Mouse (Mus musculus) spleen, embryonic (tissue): ENCODE data around the gene Rasd2.

Source experiments
- CTCF ChIA-PET: fragments of 350-600 bp; sonication (Branson Sonifier 250); formaldehyde crosslinking; loops from one replicate; lab custom pipeline; 2022; lab: Charles Lee

The Rasd2 gene

DNA sequence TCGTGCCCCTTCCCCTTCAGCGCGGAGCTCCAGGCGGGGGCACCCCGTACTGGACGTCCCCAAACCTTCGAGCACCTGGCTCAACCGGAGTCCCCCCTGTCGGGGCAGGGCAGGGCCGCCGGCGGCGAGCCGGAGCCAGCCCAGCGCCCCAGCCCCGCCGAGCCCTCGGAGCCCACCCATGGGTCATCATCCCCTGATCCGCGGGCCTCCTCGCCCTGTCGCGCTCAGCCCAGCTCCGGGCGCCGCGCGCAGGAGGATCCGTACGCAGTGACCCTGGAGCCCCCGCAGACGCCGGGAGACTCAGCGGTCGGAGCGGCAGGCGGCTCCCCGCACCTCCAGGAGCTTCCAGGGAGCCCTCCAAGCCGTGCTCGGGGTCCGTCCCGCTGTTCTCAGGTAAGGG, at the start of gene Rasd2:
Rasd2 (plus strand) TSS at position 259 of the 400 bp plus-strand sequence.
- CTCF ChIA-PET, result no interaction called here

DNA sequence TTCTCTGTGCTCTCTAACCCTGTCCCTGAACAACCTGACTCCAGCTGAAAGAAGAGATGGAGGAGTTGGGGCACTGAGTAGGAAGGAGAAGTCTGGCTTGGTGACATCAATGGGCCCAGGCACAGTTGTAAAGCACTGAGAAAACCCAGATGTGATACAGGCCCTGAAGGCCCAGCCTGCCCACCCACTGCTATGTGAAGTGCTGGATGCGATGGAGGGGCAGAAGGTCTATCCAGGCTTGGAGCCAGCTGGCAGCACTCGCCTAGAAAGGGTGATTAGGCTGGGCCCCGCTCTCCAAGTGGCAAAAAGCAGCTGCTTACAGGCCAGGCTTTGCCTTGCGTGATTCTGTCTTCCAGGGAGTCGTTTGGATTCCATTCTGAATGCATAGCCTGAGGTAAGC, 44.4 kb upstream of the Rasd2 start:
- CTCF ChIA-PET, result no interaction called here

DNA sequence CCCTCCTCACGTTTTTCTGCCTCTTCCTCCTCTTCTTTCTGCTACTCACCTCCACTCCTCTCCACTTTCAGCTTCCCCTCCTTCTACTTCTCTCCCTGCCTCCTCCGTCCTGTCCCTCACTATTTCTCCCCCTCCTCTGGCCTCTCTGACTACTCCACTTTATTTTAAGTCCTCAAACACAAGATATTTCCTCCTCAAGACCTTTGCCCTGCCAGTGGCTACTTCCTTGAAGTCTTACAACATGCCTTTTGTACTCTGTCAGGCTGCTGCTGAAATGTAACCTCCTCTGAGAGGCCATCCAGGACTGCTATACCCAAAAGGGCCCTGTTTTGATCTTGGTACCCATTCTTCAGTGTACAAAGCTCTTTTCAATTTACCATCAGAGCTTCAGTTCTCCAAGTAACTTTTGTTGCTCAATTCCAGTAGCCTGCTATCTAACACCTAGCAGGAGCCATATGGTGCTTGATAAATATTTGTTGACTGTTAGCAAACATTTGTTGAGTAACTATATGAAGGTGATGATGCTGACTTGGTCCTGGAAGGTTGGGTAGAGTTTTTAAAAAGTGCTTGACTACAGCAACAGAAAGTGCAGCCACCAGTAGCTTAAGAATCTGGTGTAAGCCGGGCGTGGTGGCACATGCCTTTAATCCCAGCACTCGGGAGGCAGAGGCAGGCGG, 41.6 kb upstream of the Rasd2 start:
- CTCF ChIA-PET, result no interaction called here

DNA sequence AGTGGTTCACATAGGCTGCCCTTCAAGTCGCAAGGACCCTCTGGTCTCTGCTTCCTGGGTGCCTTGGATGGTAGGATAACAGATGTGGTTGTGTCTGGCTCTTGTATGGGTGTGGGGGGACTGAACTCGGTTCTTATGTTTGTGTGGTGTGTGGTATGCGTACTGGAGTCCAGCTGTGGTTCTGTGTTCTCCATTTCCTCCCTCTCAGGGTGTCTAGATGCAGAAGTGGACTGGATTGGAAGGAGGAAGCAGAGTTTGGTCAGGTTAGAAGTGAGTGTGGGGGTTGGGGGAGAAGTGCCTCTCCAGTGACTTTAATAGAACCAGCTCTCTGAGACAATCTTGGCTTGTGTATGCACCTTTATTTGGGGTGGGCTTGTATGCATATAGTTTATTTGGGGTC, 20.7 kb upstream of the Rasd2 start:
- CTCF ChIA-PET, result no interaction called here

DNA sequence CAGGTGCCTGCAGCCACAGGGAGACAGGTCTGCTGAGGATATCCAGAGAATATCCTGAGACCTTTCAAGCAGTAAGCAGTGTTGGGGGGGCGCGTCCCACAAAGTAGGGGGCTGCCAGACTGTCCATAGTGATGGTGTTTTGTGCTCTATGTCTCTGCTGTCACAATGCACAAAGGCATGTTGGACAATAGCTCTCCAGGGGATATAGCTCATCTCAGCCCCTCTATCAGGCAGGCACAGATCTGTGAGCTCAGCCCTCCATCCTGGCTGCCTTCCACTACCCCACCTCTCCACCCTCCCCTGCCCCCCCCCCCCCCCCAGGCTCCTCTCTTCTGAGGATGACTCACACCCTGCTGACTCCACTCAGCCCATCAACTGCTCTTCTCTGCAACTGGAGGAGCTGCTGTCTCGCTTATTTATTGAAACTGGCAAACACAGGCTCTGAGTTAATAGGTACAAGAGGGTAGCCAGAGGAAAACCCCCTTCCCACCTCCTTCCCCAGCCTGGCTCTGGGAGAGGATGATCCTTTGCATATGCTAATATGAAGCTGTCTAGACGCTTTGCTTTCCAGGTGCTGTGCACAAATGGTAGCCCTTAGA, 19.2 kb upstream of the Rasd2 start:
- CTCF ChIA-PET, result no interaction called here

DNA sequence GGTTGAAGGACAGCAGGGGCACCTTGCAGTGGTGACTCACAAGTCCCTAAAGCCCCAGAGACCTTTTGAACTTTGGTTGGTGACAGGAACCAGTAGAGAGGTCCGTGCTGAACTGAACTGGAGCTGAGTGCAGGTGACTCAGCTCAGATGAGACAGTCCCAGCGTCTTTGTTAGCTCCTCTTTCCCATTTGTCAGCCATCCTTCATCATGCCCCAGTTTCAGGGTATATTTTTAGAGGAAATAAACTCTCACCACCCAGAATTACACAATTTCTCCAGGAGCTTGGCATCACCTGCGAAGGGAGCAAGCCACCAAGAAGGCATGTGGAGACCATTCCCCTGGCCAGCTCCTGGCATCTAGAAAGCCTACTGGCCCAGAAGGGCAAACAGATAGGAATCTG, 16.6 kb upstream of the Rasd2 start:
- CTCF ChIA-PET, result no interaction called here

DNA sequence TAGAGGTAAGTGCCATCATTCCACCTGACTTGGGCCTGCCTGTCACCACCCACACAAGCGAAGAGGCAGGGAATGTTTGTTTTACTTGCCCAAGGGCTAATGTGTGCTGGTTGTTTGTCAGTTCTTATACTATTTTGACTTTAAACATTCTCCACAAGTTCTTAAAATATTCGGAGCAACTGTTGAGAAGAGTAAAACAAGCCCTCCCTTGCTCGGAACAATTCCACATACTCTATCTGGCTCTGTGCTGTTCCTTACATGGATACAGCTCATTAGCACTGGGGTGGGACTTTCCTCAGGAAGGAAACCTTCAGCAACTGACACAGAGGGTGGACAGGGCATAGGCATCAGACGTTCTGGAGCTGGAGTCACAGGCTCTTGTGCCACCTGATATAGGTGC, 15.9 kb upstream of the Rasd2 start:
- CTCF ChIA-PET, result no interaction called here

DNA sequence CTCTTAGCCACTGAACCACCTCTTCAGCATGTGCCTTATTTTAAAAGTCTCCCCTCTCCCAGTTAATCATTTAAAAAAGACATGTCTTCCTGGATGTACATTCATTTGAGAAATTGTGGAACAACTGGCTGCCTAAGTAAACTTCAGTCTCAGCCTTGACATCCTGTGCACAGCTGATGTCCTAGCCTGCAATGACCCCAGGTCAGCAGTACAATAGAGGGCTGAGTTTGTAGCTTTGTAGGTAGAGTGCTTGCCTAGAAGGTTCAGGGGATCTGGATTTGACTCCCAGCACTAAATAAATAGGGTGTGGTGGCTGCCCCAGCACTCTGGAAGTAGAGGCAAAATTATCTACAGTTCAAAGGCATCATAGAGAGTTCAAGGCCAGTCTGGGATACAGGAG, 15.4 kb upstream of the Rasd2 start:
- CTCF ChIA-PET, result no interaction called here

DNA sequence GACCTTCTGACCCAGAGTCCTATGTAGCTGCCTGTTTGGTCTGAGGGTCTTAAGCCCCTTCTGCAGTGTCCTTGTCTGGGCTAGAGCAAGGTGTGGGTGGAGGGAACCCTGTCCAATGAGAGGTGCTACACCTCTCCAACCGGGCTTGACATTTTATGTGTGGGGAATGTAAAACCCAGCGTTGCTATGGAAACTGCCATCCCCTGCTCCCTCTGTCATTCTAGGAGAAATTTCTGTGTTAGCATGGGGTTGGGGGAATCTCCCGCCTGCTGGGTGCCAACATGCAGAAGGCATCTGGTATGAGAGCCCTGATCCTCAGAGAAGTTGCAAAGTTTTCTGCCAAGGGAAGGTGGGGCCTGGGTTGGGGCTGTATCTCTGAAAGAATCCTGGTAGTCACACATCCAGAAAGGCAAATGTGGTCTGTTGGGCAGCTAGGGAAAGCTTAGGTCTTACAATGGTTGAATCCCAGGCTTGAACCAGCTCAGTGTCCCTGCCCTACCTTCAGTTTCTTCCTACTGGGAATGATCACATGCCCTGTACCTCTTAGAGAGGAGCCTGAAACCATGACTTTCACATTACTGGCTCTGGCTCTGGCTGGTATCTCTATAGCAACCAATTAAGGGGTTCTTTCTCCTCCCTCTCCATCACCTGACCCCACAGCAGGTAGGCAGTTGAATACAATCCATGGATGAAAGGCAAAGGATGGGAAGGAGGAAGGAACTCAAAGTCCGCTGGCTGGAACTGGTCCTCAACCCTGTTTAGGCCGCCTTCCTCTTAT, 14.6 kb upstream of the Rasd2 start:
- CTCF ChIA-PET, result no interaction called here

DNA sequence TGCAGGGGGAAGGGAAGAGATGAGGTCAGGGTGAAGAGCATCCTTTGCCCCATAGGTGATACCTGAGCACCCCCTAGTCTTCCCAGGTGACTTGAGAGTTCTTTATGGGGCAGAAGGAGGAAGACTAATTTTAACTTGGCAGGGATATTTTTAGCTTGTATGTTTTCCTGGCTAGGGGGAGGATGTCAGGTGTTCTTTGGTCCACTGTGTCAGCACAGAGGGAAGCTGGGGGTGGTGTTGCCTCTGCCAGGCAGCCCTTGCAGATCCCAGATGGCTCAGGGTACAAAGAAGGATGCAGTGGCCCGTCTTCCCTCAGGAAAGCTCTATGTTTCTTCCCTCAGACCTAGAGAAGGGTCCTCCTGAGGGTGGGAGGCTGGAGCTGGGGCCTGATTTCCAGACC, 13.8 kb upstream of the Rasd2 start:
- CTCF ChIA-PET, result no interaction called here

DNA sequence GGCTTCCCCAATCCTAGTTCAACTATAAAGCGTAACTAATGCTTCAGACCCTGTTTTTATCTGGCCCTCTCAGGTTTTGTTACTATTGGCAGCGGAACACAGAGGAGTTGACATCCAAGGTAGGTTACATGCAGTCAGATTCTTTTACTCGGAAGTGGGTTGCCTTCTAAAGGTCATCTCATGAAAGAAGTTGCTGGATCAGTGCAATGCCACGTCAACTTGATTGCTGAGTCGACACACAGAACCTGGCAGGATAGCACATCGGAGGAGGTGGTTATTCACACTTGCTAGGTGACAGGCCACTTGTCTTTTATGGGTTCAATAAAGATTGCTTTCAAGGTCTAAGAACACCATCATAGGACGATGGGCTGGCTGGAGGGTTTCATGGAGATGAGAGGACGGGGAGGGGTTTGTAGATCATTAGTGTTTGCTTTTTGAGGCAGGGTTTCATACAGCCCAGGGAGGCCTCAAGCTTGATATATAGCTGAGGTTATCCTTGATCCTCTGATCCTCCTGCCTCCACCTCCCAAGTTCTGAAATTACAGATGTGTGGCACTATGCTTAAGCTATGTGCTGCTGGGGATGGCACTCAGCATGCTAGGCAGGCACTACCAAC, 11.6 kb upstream of the Rasd2 start:
- CTCF ChIA-PET, result no interaction called here

DNA sequence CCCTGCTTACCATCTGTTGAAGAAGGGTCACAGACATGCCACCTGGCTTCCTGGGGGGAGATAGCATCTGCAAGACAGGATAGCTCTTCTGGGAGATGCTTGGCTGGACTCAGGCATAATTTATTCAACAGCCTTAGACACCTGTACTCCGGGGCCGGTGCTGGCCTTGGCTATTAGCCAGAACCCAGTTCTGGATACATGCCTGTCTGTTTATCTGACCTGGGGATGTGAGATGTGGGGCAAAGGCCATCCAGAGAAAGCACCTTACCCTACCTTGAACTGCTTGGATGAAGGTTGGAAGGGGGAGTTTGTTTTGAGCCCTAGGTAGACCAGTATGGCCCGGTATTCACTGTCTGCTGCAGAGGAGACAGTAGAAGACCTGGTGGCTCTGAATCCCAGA, 10.8 kb upstream of the Rasd2 start:
- CTCF ChIA-PET, result no interaction called here

DNA sequence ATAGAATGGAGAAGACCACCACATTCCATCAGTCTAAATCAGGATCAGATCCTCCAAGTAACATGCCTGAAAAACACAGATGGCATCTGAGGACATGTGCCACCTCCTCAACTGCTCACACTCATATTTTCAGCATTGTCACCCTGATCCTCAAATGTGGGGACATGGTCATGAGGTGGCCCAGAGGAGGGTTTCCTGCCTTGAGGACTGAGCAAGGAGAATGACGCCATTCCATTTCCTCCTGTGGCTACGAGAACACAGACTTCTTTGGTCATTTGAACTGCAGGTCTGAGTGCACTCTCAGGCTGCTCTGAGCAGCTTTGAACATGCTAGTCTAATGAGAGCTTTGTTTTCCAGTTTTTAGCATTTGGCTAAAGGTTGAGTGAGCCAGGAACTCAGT, 10.3 kb upstream of the Rasd2 start:
- CTCF ChIA-PET, result no interaction called here

DNA sequence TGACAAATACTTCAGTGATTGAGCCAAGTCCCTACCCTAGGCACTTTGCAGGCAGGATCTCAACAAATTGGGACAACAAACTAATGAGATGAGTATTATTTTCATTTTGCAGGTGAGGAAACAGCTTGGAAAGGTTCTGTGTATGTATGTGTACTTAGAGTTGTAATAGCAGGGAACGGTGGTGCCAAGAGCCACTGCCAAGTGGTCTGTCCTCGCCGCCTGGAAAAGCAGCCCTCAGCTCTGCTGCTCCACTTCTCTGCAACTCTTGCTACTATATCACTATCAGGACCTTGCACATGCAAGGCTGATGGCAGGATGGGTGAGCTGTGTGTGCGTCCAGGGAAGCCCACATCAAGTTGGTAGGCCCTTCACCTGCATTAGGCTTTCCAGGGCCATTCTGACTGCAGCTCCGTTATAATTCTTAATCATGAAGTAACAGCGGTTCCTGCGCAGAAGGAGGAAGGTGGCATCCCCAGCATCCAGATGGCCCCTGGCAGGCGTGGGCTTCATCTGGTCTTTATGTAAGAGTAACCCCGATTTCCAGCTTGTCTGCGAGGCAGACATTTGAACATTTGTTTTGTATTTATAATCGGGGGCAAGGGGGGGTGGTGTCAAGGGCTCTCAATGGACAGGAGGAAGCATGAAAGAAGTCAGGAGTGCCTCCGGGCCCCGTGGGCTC, 9.4 kb upstream of the Rasd2 start:
- CTCF ChIA-PET, result no interaction called here

DNA sequence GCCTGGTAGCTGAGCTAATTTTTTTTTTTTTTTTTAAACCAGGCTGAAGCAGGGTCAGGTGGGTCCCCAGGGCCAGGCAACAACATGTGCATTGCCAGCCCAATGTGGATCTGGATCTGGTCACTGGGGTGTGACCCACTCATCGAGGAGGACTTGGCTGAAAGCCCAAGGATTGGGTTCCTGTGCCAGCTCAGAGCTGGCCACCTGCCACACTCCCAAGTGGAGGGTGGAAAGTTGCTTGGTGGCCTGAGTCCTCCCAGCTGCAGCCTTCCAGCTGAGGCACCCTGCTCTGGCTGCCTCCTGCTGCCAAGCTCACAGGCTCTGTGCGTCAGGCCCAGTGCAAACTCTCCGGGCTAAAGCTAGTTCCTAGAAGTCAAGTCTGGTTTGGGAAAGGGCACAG, 2.3 kb upstream of the Rasd2 start:
- CTCF ChIA-PET, result no interaction called here

DNA sequence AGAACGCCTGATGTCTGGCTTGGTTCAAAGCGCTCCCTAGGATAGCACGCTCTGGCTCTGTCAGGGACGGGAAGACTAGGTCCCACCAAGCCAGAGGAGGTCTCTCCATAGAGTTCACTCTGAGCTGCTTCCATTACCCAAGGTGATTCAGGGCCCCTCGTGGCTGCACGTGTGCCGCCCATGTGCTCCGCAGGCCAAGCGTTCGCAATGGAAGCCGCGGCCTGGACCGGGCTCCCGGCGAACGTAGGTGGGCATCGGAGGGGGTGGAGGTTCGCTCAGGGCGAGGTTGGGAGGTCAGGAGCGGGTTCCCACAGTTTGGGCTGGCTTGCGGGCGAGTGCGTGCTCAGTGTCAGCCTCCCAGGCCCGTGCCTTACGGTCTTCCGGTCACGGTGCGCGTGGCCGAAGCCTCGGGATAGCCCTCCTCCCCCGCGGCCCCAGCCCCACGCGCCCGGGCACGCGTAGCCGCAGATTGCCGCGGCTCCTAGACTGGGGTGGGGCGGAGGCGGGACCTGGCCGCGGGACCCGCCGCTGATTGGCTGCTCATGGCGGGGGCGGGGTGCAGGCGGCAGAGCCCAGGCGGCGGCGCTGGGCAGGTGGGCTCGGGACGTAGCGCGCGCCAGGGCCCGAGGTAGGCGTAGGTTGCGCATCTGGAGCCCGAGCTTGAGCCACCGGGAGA, 975 bp upstream of the Rasd2 start:
- CTCF ChIA-PET, result no interaction called here

DNA sequence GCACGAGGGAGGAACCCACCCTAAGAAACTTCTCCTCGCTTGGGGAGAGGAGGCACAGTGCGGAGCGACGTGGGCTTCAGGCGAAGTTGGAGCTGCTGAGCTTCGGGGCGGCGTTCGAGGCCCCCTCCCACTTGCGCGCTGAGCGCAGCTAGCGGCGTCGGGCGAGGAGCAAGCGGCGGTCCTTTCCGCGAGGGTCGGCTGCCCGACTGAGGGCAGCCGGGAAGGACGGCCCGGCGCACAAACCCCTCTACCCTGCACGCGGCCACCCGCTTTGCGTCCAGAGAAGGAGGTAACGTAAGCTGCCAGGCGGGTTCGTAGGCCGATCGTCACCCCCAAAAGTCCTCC, 465 bp upstream of the Rasd2 start:
- CTCF ChIA-PET, result no interaction called here

DNA sequence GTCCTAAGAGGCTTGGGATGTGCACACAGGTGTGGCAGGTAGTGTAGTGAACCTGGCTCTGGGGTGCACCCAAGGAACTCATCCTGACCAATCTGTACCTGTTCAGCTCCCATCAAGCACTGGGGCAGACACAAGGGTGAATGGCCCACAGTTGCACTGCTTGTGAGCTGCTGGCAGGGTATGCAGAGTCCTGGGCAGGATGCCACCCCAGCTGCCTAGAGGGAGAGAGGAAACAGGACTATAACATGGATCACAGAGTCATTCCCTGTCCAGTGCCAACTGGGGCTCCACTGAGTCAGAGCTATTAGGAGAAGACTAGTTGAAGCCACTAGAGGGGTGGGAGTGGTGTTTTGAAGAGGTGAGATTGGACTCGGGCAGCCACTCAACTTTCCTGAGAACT, 1.3 kb downstream of the Rasd2 start:
- CTCF ChIA-PET, result no interaction called here

DNA sequence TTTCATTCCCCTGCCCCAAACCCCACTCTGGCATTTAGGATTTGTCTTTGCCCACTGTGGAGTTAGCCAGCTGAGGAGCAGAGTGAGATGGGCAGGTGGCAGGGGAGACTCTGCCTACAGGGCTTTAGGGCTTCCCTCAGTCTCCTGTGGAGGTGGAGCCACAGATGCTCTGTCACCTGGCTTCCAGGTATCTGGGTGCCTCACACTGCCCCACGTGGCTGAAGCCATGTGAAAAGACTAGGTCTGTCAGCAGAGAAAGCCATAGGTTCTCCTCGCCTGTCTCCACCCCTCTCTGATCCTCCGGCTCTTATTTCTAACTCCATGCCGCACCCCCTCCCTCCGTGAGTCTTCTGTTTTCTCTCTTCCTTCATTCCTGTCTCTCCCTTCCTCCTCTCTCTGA, 2.2 kb downstream of the Rasd2 start:
- CTCF ChIA-PET, result no interaction called here

DNA sequence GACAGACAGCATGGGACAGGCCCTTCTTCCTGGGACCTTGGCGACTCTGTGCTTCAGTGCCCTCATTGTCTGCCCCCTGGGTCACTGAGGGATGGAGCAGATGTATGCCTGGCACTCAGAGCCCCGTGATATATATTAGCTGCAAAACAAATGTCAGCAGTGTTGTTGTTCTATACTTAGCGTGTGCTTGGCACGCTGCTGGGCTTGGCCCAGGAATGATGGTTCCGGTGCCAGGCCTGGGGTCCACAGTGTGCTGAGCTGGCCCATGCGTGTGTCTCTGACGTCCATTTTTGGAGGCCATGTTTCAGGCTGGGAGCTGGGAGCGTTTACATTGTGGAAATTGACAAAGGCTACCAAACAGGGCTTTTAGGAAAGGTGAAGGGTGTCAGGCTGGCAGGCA, 3.1 kb downstream of the Rasd2 start:
- CTCF ChIA-PET, result no interaction called here

DNA sequence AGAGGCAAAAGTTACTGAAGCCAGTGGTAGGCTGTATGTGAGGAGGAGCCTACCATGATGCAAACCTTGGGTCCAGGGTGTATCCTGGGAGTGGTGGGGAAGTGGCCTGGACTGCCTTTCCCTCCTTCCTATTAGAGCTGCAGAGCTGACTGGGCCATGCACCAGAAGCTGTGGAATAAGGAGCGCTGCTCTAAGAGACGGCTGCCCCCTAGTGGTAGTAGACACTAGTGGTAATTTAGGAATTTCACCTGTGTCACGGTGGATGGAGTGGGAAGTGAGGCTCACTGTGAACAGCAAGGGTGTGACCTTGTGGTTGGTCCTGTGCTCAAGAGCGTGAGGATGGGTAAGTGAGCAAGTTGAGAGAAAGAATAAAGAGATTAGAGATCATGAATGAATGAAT, 4.2 kb downstream of the Rasd2 start:
- CTCF ChIA-PET, result no interaction called here
